Comparison of ENCODE assay signal across 9 mouse cellular contexts in the genomic region with DNA sequence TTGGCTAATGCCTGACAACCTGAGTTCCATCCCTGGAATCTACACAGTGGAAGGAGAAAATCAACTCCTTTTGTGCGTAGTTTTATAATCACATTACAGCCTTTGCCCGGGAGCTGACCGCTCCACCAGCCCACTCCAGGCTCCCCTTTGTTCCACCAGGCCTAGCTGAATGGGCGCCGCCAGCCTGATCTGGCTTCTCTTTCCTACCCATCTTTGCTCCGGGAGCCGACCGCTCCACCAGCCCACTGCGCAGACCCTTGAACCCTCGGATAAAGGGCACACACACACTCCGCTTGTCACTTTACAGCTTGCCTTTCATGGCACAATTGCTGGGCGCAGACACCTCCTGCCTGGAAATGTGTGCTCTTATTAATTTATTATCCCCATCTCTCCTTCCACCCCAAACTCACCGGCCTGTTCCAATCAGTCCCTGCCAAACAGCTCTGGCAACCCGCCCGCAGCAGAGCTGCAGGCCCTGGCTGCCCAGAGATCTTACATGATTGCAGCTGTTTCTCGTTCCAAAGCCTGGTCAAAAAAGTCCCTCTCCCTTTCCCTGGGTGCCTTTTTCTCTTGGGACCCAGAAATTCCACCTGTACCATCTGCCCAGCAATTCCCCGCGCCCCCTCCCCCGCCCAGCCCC. TPM values are rescaled to one million over a fixed set of nuclear protein-coding genes. Genes with fewer than 3 reads are reported as not detected.
A peak's percentile ranks its signal among the peaks of the same experiment; 100 is the strongest.
DNase-seq lines count a peak whose midpoint lies in the region; ATAC-seq and TF ChIP-seq lines count a peak whose summit lies in the region.
"Had no signal": no experiment of that assay in that cellular context is flagged by ENCODE, and none has a peak within 500 bp of the region (broad histone marks: within the 10 kb centered on the region; RNA-seq: fewer than 3 reads in every experiment).

No protein-coding gene starts in this region.

- peak; percentile 26 for DNase-seq in lung, postnatal 14 days
- DNase-seq in lung, postnatal 0 days (ENCODE audit: low spot score), result no peak
- peak; percentile 56 to 79 for DNase-seq in adrenal gland, postnatal 36 days
- no peak for DNase-seq in hindbrain, embryonic 11.5 days (ENCODE audit: low spot score)
- DNase-seq in liver, embryonic 11.5 days (ENCODE audit: low spot score), result no peak
- DNase-seq in kidney, adult 18-20 months, result no peak

- no peaks in the 10 kb centered on the region for H3K9me3 ChIP-seq in lung, postnatal 0 days (ENCODE audit: low read length)
- H3K9me3 ChIP-seq in hindbrain, embryonic 11.5 days (ENCODE audit: control insufficient read depth, low read length), result no peaks in the 10 kb centered on the region
- no peaks in the 10 kb centered on the region for H3K9me3 ChIP-seq in midbrain, embryonic 15.5 days
- no peaks in the 10 kb centered on the region for H3K9me3 ChIP-seq in liver, embryonic 11.5 days (ENCODE audit: control insufficient read depth, low read length)
- H3K9me3 ChIP-seq: limb, embryonic 15.5 days had no signal

- H3K36me3 ChIP-seq in lung, postnatal 0 days (ENCODE audit: insufficient read depth, low read length), result no peaks in the 10 kb centered on the region
- H3K36me3 ChIP-seq in hindbrain, embryonic 11.5 days (ENCODE audit: control insufficient read depth, insufficient read depth, low read length), result no peaks in the 10 kb centered on the region
- no peaks in the 10 kb centered on the region for H3K36me3 ChIP-seq in midbrain, embryonic 15.5 days (replicated peaks)
- H3K36me3 ChIP-seq in liver, embryonic 11.5 days (ENCODE audit: control insufficient read depth, insufficient read depth, low read length), result no peaks in the 10 kb centered on the region
- H3K36me3 ChIP-seq: limb, embryonic 15.5 days had no signal

- ATAC-seq in lung, postnatal 0 days, result no peak
- peak; percentile 56; the same call in 1 of the 2 replicates for ATAC-seq in hindbrain, embryonic 11.5 days (ENCODE audit: low FRiP score)
- peak; percentile 66 for ATAC-seq in midbrain, embryonic 15.5 days (replicated peaks)
- no peak for ATAC-seq in liver, embryonic 11.5 days (replicated peaks; ENCODE audit: low FRiP score)

- no peak overlapping the region for H3K9ac ChIP-seq in lung, postnatal 0 days (replicated peaks; ENCODE audit: low read depth)
- H3K9ac ChIP-seq in hindbrain, embryonic 11.5 days (ENCODE audit: low read depth, low read length), result 0 out of 2 replicates have a peak overlapping the region, but pooled peaks have one; percentile 11
- 0 out of 2 replicates have a peak overlapping the region, but pooled peaks have one; percentile 10 for H3K9ac ChIP-seq in midbrain, embryonic 15.5 days
- H3K9ac ChIP-seq in liver, embryonic 11.5 days (ENCODE audit: low read depth, low read length), result no peak overlapping the region
- H3K9ac ChIP-seq: limb, embryonic 15.5 days had no signal

- H3K27ac ChIP-seq in lung, postnatal 0 days (ENCODE audit: low read length), result no peak overlapping the region
- no peak overlapping the region for H3K27ac ChIP-seq in hindbrain, embryonic 11.5 days (ENCODE audit: low read depth, low read length)
- peak overlapping the region; percentile 66 for H3K27ac ChIP-seq in midbrain, embryonic 15.5 days
- no peak overlapping the region for H3K27ac ChIP-seq in liver, embryonic 11.5 days (ENCODE audit: low read depth, low read length)
- H3K27ac ChIP-seq: limb, embryonic 15.5 days had no signal

- no peaks in the 10 kb centered on the region for H3K27me3 ChIP-seq in lung, postnatal 0 days (replicated peaks; ENCODE audit: insufficient read depth, low read length)
- H3K27me3 ChIP-seq in hindbrain, embryonic 11.5 days (ENCODE audit: control insufficient read depth, insufficient read depth, low read length), result no peaks in the 10 kb centered on the region
- no peaks in the 10 kb centered on the region for H3K27me3 ChIP-seq in midbrain, embryonic 15.5 days (replicated peaks)
- H3K27me3 ChIP-seq in liver, embryonic 11.5 days (replicated peaks; ENCODE audit: control insufficient read depth, insufficient read depth, low read length), result no peaks in the 10 kb centered on the region
- H3K27me3 ChIP-seq: limb, embryonic 15.5 days had no signal

- no peak for TF ChIP-seq CTCF in lung, postnatal 0 days (IDR thresholded peaks at IDR 0.05)

- H3K4me3 ChIP-seq in lung, postnatal 0 days (ENCODE audit: low read depth, low read length), result no peak overlapping the region
- no peak overlapping the region for H3K4me3 ChIP-seq in hindbrain, embryonic 11.5 days (ENCODE audit: low read depth, low read length)
- no peak overlapping the region for H3K4me3 ChIP-seq in midbrain, embryonic 15.5 days
- H3K4me3 ChIP-seq in liver, embryonic 11.5 days (ENCODE audit: low read depth, low read length), result no peak overlapping the region
- H3K4me3 ChIP-seq: limb, embryonic 15.5 days had no signal

- H3K4me1 ChIP-seq in lung, postnatal 0 days (ENCODE audit: insufficient read depth, low read depth, low read length), result no peaks in the 10 kb centered on the region
- no peaks in the 10 kb centered on the region for H3K4me1 ChIP-seq in hindbrain, embryonic 11.5 days (replicated peaks; ENCODE audit: control insufficient read depth, insufficient read depth, low read length)
- peaks cover 18% of the 10 kb centered on the region for H3K4me1 ChIP-seq in midbrain, embryonic 15.5 days
- H3K4me1 ChIP-seq in liver, embryonic 11.5 days (replicated peaks; ENCODE audit: control insufficient read depth, insufficient read depth, low read length), result no peaks in the 10 kb centered on the region

- TF ChIP-seq EP300 in lung, postnatal 0 days (IDR thresholded peaks at IDR 0.05), result no peak

- H3K4me2 ChIP-seq in lung, postnatal 0 days (replicated peaks; ENCODE audit: low read depth, low read length), result no peak overlapping the region
- H3K4me2 ChIP-seq in hindbrain, embryonic 11.5 days (replicated peaks; ENCODE audit: low read depth, low read length), result no peak overlapping the region
- peak overlapping the region; percentile 7; the same call in 1 of the 2 replicates for H3K4me2 ChIP-seq in midbrain, embryonic 15.5 days
- H3K4me2 ChIP-seq in liver, embryonic 11.5 days, result no peak overlapping the region
- H3K4me2 ChIP-seq: limb, embryonic 15.5 days had no signal

- WGBS in lung, postnatal 0 days, result 80% methylated on average over 19 of the region's 19 CpGs
- WGBS in hindbrain, embryonic 11.5 days, result 65% methylated on average over 19 of the region's 19 CpGs
- WGBS in midbrain, embryonic 15.5 days, result 38% methylated on average over 19 of the region's 19 CpGs
- WGBS in liver, embryonic 11.5 days, result 87% methylated on average over 19 of the region's 19 CpGs

RNA-seq across cellular contexts. Expression of gene Mc3r, which starts 33.9 kb away (rescaled TPM):
- polyA plus RNA-seq in lung, postnatal 0 days (2015; fragmentation: Nextera tagmentation; extraction: Ambion mirVana), result not detected in 2 replicates
- not detected for total RNA-seq in adrenal gland, postnatal 36 days (2021)
- not detected in 2 replicates for polyA plus RNA-seq in hindbrain, embryonic 11.5 days (2014; fragmentation: Nextera tagmentation; extraction: Ambion mirVana)
- polyA plus RNA-seq in midbrain, embryonic 15.5 days (2015; fragmentation: Nextera tagmentation; extraction: Ambion mirVana), result 0.39 and 0.70 TPM in 2 replicates
- polyA plus RNA-seq in liver, embryonic 11.5 days (2014; fragmentation: Nextera tagmentation; extraction: Ambion mirVana), result 0.06 and 0.08 TPM in 2 replicates
- polyA plus RNA-seq: limb, embryonic 15.5 days; small intestine, adult 2 months had no signal

Comparison
In these comparisons a context has a peak if more than half of its experiments do, and no peak if none do; other contexts are left out.
1. DNase-seq: peak in lung, postnatal 14 days (single experiment) and adrenal gland, postnatal 36 days (2 of 2); none in lung, postnatal 0 days (single experiment), hindbrain, embryonic 11.5 days (single experiment), liver, embryonic 11.5 days (single experiment) and kidney, adult 18-20 months (single experiment).
2. ATAC-seq: peak in hindbrain, embryonic 11.5 days (single experiment) and midbrain, embryonic 15.5 days (single experiment); none in lung, postnatal 0 days (single experiment) and liver, embryonic 11.5 days (single experiment).
3. H3K9ac ChIP-seq: peak in hindbrain, embryonic 11.5 days (single experiment) and midbrain, embryonic 15.5 days (single experiment); none in lung, postnatal 0 days (single experiment) and liver, embryonic 11.5 days (single experiment).